Mouse (Mus musculus): ENCODE results near the gene Coa5.

The Coa5 gene

DNA sequence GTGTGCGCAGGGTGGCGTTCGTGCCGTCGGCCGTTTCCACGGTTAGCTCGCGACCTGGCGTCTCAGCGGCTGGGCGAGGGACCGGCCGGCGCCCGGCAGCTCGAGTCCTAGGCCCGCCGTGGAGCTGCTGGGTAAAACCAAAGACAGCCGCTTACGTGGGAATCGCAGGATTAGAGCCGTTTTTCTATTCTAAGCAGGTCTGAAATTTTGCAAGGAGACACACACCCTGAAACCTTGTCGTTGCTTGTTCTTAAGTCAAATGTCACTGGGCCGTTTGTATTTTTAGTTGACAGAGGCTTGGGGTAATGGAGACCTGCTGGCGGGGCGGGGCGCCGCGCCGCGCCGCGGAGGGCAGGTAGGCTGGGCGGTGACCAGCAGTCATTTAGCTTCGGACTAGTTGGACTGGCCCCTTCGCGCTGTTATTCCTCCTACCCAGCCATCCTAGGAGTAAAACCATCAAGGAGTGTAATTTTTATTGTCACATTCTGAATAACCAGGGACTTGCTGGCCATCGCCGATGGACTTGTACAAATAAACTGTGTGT, 466 bp upstream of the Coa5 start:
- DNase-seq (ENCODE audit: low spot score): peak; percentile 16

GRCm38 (mm10) chr1:37428911-37429310, 992 bp downstream of the Coa5 start:
- no peak for DNase-seq (ENCODE audit: low spot score)

GRCm38 (mm10) chr1:37427144-37427875, 2.6 kb downstream of the Coa5 start:
- no peak for DNase-seq (ENCODE audit: low spot score)

DNA sequence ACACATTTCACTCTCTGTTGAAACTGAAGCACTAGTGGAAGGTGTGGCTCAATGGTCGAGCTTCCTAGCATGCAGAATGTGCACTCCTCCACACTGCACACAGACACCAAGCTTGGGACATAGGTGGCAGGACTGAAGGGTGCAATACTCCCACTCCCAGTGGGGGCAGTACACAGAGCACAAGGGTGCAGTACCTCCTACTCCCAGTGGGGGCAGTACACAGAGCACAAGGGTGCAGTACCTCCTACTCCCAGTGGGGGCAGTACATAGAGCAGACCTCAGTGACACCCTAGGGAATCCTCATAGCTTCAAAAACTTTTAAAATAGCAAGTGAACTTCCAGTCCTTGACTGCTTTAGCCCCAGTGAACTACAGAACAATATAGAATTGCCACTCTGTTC, 10.5 kb downstream of the Coa5 start:
- peak; percentile 44 for DNase-seq (ENCODE audit: low spot score)

DNA sequence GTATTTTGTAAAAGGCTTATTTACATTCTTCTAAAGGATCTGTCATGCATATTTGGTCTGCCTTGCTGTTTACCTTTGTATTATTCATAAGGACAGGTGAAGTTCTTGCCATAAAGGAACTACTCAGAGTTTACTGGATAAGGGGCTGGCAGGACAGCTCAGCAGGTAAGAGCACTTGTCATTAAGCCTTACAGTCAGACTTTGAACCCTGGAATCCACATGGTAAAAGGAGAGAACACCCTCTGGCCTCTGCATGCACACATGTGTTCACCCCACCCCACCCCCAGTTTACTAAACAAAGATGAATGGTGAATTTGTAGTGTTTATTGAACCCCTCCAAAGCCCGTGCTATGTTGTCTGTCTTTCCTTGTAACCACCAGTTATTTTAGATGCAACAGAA, 14.5 kb downstream of the Coa5 start:
- no peak for DNase-seq (ENCODE audit: low spot score)

DNA sequence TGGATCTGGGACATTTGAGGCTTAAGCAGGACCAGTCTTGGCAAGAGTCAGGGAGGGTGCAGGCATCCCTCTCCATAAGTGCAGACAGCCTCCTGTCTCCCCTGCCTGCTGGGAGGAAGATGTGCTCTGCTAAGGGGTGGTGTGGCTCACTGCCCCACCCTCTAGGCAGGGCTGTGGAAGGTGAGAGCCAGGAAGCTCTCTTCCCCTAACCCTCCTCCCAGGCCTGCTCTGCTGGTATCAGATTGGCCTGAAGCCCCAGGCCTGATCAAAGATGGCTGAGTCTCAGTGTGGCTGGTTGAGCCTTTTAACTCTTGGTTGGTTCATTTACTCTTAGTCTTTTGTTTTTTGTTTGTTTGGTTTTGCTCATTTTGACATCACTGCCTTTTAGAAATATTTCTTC, 20.3 kb downstream of the Coa5 start:
- DNase-seq (ENCODE audit: low spot score): no peak

- no peak for DNase-seq (ENCODE audit: low spot score)
Measured at GRCm38 (mm10) chr1:37408678-37409077, 21.2 kb downstream of the Coa5 start.

GRCm38 (mm10) chr1:37408059-37408458, 21.8 kb downstream of the Coa5 start:
- DNase-seq (ENCODE audit: low spot score): no peak

DNA sequence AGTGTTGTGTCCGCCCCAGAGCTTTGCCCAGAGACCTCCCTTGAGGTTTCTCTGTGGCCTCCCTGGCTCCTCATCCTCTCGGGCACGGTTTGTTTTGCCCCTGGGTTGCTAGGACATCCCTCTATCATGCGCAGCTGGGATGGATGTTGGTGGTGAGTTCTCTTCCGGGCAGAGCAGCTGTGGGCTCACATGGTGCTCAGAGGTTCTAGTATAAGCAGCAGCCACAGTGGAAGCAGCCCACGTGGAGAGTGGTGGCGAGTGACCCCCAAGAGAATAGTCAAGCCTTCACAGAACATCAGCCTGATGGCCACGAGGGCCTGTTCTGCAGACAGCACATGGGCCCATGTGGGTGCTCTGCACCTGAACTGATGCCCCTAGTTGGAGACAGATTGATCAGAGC, 22.7 kb downstream of the Coa5 start:
- DNase-seq (ENCODE audit: low spot score): no peak

DNA sequence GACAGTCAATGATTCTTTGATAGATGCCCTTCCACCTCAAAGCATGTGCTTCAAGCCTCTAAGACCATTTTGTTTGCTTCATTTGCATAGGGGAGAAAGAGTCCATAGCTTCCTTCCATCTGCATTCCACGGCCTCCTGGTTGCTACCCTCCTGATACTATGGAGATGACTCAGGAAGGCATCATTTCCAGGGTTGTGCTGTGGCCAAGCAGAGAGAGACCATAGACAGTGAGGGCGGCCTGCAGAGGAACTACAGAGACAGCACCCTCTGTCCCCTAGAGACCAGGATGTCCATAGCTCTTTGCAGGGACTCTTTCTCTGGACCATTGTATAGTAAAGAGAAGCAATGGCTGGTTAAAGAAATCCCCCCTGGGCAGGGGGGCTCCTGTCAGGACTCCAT, 24.8 kb downstream of the Coa5 start:
- no peak for DNase-seq (ENCODE audit: low spot score)

DNA sequence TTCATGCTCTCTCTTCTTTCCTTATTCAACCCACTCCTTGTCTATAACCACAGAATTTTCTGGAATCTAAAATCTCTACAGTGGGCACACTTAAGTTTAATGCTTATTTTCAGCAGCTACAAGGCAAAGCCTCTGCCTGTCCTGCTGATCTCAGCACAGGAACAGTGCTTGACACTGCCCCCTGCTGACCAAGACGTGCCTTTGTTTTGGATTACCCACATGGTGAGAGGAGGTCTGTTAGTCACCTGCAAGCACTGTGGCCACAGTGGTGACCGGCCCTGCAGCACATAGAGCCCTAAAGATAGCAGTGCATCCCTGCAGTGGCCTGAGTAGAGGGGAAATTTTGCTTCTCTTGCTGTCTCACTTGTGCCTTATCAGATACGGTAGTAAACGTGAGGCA, 28.2 kb downstream of the Coa5 start:
- DNase-seq (ENCODE audit: low spot score): peak; percentile 63

DNA sequence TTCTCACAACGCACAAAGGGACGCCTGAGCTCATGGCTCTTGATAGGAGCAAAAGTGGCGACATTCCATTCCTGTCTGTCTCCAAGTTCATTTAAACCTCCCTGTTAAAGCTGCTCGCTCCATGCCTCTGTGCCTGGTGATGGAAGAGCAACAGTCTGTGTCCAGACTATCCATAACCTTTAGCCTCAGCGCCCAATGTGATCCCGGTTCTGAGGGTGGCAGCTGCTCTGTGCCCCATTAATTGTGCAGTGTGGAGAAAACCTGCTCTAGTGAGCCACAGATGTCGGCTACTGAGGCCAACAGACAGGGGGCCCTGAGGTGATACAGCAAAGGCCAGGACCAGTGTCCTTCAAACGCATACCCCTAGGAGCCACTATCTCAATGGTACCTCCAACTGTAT, 30.2 kb downstream of the Coa5 start:
- DNase-seq (ENCODE audit: low spot score): no peak

GRCm38 (mm10) chr1:37398961-37399360, 30.9 kb downstream of the Coa5 start:
- DNase-seq (ENCODE audit: low spot score): no peak

DNA sequence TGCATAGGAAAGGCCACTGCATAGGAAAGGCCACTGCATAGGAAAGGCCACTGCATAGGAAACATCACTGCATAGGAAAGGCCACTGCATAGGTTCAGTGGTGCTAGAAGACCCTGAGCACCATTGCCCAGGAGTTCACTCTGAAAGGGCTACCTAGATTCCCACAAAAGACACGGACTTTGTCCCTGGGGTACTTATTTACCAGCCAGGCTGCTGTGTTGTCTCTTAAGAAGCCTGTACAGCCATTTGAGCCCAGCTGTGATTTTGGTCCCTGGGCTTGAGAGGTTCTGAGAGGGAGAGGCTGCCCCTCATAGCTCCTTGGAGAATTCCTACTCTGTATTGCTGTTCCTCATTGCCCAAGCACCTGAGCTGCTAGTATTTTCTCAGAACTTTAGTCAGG, 33.4 kb downstream of the Coa5 start:
- DNase-seq (ENCODE audit: low spot score): no peak

GRCm38 (mm10) chr1:37393174-37393573, 36.7 kb downstream of the Coa5 start:
- no peak for DNase-seq (ENCODE audit: low spot score)

- no peak for DNase-seq (ENCODE audit: low spot score)
Measured at GRCm38 (mm10) chr1:37386448-37386971, 43.4 kb downstream of the Coa5 start.

- DNase-seq (ENCODE audit: low spot score): no peak
Measured at GRCm38 (mm10) chr1:37384304-37384703, 45.6 kb downstream of the Coa5 start.

- DNase-seq (ENCODE audit: low spot score): no peak
Measured at GRCm38 (mm10) chr1:37380913-37381312, 49.0 kb downstream of the Coa5 start.

DNA sequence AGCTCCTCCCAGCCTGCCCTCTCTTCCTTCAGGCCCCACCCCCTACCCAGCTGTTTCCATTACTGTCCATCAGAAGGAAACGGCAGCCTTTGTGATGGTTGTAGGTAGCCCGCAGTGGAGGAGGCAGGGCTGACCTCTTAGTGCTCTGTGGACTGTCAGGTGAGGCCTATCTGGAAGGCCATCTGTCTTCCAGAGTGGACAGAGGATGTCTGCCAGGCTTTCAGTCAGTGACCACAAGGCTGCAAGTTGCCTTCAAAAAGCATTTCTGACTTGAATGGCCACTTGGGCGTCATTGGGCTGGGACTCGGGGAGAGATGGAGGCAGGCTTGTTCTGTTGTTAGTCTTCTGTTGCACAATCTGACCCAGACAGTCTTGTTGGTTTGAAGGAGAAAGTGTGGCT, 50.4 kb downstream of the Coa5 start:
- no peak for DNase-seq (ENCODE audit: low spot score)

DNA sequence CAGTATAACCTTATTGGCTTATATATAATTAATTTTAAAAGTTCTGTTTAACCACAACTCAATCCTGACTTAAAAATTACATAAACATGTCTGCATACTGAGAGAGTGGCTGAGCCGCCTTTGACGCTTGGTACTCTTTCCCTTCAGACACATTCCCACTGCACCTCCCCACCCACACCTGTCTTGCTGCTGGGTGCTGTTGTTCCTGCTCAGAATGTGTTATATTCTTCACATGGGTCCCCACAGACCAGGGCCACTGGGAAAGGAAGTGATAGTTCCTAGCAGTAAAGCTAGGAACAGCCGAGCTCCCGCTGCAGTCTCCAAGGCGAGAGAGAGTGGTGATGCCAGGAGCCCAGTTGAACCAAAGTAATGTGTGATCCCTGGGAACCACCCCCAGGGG, 51.8 kb downstream of the Coa5 start:
- no peak for DNase-seq (ENCODE audit: low spot score)

- no peak for DNase-seq (ENCODE audit: low spot score)
Measured at GRCm38 (mm10) chr1:37376751-37377150, 53.2 kb downstream of the Coa5 start.

GRCm38 (mm10) chr1:37376177-37376576, 53.7 kb downstream of the Coa5 start:
- no peak for DNase-seq (ENCODE audit: low spot score)

- no peak for DNase-seq (ENCODE audit: low spot score)
Measured at GRCm38 (mm10) chr1:37368768-37369385, 61.0 kb downstream of the Coa5 start.

GRCm38 (mm10) chr1:37368125-37368524, 61.8 kb downstream of the Coa5 start:
- DNase-seq (ENCODE audit: low spot score): no peak
